Mouse (Mus musculus): ENCODE measurements around the gene Wfdc1.

Wfdc1 gene

DNA sequence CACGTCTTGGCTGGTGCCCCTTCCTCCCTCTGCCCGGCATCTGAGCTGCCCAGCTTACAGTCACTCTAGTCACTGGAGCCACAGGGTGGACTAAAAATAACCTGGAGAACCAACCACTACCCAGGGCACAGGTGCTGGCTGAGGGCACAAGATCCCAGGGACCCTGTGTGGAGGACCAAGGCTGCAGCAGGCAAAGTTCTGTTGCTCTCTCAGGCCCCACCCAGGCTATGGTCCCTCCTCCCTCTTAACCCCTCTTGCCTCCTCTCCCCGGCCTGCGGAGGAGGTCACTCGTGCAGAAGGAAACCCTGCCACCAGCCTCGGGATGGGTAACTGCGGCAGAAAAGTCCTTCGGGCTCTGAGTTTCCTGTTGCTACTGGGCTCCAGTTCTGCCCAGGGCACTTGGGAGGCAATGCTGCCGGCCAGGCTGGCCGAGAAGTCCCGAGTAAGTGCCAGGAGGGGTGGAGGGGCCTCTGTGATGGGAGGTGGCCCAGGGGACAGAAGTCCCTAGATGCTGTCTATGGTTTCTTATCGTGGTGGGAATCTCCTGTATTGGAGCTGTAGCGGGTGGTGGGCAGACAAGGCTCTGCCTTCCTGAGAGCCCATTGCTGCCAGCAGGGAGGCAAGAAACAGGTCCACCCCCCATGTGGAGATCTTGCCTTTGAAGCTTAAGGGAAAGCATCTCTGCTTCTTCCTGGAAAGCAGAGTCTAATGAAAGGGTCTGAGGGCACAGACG lies at the start of gene Wfdc1:
Wfdc1 (plus strand) TSS at position 147 of the 733 bp plus-strand sequence.
- DNase-seq: no peak

DNA sequence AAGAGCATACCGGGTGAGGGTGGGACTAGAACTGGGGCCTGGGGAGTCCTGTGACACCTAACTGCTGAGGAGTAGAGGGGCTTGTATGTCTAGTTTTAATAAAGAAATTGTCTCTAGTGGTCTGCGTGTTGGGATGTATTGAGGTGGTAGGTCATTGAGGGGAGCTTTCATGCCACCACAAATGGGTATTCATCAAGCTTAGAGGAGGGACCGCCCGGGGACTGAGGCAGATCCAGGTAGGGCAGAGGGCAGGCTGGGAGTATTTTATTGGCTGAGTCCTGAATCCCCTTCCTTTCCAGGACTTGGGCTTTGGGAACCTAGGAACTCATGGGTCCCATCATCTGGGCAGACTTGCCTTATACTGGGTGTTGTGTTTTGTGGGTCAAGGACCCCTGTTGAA lies 49.4 kb upstream of the Wfdc1 start:
- DNase-seq: no peak

DNA sequence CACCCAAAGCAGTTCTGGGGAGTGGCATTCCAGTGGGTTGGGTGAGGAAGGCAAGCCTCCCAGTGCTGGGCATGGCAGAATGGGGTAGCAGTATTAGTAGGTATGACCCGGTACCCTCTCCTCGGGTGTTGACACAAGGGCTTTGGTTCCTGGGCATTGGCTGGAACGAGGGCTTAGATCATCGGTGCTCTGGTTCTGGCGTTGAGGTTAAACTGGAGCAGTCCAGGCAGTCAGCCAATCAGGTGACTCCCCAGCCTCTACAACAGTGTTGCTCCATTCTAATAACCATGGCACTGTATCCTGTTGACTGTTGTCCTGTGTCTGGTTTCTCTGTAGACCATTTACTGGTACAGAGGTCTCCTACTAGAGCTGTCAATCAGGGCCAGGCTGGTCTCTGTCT lies 48.6 kb upstream of the Wfdc1 start:
- DNase-seq: no peak

DNA sequence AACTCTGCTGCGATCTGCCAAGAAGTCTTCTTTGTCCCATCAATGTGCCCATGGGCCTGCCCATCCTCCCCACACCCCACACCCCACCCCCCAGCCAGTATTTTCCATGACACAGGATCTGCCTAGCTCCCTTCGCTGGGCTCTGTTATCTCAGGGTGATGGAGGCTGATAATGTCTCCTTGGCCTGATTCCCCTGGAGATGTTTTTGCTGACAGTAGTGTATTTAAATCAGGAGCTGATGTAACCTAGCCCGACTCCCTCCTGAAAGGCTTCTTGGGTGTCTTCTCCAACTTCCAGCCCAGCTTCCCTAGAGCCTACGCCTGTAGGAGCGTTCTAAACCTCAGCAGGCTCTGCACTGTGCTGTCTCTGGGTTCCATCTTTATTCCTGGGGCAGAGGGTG lies 47.3 kb upstream of the Wfdc1 start:
- DNase-seq: no peak

DNA sequence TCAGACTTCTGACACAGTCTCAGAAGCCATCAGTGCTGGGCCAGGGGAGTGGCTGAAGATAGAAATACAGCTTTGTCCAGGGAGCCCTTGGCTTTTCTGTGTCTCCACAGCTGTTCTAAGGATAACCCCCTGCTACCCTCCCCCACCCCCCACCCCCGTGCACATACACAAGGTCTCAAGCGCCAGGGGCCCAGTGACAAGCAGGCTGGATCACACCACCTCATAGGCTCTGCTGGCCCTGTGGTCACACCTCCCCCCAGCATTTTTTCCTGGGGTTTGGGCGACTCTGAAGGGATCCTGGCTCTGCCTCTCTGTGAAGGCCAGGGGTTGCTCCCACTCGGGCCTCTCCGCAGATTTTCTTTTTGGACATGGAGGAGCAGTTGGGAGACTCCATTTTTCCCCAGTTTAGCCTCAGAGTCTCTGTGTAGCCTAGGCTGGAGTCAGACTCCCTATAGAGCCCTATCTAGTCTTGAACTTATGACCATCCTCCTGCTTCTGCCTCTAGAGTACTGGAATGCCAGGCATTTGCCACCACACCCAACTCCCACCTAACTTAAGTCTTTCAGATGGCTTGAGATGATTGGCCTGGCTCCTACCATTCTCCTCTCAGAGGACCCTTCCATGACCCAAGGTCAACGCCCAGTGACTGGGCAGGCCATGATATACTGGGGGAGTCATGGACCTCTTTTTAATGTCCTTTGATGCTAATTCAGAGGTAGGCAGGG lies 45.9 kb upstream of the Wfdc1 start:
- no peak for DNase-seq

DNA sequence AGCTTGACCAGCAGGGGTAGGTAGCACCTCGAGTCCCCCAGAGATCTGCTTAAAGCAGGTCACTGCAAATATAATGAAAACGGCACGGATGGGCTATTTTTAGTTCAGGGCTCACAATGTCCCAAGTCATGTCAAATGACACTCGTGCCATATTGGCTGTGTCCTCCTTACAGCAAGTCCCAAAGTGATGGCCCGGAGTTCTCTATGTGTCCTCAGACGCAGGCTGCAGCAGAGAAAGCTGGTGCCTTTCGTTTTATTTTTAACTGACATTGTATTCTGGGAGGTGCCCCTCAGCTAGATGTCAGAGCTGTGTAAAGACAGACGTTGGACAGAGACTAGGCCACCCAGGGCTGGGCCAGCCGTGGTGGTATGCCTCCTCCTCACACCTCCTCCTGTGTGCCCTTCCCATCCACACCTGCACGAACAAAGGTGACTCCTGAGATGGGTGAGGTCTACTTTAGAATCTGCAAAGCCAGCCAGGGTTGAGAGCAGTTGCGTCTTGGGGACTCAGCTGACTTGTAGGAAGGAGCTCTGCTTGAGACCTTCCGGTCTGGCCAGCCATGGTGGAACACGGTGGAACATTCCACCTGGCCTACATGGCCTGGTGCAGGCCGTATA lies 45.2 kb upstream of the Wfdc1 start:
- no peak for DNase-seq

DNA sequence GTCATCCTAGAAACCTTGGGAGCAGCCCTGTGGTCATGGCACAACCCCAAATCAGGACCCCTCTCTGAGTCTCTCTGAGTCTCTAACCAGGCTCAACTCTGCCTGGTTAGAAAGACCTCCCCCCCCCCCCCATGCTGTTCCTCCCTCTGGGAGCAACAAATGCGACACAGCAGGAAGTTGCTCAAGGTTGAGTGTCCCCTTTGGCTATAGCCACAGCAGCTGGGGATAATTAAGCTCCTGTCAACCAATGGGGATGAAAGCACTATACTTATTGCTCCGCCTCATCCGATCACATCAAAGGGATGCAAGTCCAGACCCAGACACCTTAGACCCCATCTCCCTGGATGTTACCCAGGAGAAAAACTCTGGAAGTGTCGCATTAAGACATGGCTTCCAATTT lies 43.6 kb upstream of the Wfdc1 start:
- no peak for DNase-seq

DNA sequence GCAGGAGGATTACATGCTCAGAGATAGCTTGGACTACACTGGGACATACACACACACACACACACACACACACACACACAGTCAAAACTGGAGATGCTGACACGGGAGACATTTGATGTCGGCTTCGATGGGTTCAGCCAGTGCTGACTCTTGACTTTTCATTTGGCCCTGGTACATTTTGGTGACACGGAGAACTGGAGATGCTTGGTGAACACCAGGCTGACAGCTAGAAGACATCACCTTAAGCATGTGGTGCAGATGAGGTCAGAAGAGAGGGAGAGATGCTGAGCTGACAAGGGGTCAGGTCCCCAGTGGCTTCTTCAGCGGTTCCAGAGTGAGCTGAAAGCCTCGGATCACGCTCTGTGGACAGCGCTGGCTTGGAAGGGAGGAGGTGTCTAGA lies 43.1 kb upstream of the Wfdc1 start:
- no peak for DNase-seq

DNA sequence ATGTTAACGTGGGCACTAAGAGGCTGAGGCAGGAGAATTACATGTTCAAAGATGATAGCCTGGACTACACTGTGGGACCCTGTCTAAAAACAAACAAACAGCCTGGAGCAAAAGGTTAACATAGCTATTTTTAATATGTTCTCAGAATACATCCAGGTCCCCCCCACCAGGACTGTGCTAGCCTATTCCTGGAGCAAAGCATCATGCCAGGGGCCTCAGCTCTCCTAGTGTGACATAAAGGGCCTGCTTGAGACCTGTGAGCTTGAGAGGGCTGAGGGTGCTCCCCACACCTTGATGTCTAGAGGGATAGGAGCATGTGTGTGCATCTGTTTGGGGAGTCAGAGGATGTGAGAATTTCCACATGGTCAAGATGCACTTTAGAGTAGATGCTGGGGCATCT lies 42.4 kb upstream of the Wfdc1 start:
- DNase-seq: no peak

DNA sequence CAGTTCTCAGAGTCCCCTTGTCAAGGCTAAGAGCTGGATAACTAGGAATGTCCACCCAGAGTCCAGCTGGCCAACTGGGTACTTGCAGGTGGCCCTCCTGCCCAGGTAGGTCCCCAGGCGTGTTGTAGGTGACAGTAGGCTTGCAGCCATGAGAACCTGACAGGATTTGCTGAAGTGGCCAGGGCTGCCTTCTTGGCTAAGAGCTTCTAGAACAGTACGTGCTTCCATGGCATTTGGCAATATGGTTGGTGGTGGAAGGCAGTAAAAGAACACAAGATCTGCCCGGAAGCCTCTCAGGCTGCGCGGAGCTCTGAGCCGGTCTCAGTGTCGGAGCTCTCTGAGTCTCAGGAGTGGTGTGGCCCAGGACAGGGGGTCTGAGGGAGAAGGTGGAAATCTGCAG lies 41.2 kb upstream of the Wfdc1 start:
- DNase-seq: no peak

DNA sequence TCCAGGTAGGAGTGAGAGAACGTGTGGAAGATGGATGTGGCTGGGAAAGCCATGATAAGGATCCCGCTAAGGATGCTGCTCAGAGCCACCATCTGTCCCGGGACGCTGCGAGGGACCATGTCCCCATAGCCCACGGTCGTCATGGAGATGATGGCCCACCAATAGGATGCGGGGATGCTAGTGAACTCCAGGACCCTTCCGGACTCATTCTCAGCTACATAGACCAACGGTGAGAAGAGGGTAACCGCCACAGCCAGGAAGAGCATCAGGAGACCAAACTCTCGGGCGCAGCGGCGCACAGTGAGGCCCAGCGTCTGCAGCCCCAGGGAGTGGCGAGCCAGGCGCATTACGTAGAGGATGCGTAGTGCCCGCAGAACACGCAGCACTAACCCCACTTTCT lies 40.4 kb upstream of the Wfdc1 start:
- no peak for DNase-seq

DNA sequence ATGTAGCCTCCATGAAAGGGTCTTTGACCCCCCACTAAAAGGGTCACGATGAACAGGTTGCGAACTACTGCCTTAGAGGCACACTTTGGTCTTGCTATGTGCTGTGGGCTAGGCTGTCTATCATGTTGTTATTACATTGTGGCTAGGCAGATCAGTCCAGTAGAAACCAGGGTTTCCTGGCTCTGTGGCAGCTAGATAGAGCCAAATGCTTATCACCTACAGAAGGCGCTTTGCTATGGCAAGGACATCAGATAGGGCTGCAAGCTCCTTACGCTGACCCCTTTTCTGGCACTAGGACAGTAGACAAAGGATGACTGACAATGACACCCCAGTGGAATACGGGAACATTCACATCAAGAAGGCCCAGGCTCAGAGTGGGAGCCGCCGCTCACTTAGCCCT lies 39.0 kb upstream of the Wfdc1 start:
- no peak for DNase-seq

DNA sequence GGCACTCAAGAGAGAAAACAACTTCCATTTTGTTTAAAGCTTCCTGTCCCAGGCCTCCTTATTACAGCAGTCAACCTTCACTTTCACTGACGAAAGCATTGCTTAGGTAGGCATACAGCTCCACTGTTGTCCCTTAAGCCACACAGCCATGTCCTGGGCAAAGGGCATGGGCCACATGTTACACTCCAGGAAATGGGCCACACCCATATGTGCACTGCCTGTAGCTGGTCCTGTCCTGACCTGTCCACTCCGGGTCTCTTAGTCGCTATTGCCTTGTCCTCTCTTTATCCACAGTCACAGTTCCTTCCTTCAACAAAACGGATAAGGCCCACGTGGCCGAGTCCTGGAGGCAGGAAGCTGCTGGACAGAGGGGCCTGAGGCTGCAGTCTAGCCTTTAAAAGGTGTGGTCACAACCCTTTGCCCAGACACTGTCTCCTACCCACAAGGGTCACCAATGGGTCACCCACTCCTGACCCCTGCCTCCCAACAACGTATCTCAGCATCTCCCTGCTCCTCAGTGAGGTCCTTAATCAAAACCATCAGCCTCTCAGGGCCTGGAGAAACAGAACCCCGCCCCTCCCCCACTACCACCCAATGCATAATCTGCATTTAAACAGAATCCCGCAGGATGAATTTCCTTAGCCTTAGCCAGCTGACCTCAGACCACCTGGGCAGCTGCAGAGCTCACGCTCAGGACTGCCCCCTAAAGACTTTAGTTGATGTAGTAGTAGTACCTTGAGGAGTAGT lies 38.4 kb upstream of the Wfdc1 start:
- no peak for DNase-seq

DNA sequence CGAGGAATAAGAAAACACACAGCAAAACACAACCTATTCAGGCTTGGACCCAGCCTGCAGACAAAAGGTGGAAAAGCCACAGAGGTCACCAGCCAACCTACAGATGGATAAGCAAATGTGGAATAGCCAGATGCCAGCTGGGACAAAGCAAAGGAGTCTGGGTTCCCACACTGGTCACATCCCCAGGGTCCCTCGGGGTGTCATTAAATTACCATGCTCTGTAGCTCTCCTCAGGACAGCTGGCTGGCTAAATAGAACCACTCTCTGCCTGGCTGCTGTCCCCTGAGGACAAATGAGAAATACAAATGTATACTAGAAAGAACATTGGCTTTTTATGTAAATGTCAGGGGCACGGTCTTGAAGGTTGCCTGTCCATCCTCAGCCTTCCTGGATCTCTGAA lies 35.3 kb upstream of the Wfdc1 start:
- DNase-seq: no peak

DNA sequence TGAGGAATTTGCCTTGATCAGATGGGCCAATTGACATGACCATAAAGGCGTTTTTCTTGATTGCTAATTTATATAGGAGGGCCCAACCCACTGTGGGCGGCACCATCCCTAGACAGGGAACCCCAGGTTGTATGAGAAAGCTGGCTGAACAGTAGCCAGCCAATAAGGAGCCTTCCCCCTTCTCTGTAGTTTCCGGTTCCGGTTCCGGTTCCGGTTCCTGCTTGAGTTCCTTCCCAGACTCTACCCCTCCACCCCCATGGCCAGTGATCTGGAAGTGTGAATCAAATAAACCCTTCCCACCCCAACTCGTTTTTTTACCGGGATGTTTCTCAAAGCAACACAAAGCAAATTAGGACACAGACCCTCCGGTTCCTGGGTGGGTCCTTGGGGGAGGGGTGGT lies 33.9 kb upstream of the Wfdc1 start:
- DNase-seq: no peak

DNA sequence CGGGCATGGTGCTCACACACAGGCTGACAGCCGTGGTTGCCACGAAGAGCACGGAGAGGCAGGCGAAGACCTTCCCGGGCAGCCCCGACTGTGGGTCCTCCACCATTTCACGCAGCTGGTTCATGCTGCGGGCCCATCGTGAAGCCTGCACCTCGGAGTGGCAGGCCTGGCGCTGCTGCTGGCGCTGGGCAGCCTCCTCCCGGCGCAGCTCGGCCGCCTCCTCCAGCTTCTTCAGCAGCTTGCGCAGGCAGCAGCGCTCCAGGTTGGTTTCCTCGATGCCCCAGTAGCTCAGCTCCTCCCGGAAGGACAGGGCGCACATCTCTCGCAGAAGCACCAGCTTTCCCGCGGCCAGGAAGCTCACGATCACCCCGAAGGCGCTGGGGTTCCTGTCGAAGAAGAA lies 33.3 kb upstream of the Wfdc1 start:
- DNase-seq: no peak

DNA sequence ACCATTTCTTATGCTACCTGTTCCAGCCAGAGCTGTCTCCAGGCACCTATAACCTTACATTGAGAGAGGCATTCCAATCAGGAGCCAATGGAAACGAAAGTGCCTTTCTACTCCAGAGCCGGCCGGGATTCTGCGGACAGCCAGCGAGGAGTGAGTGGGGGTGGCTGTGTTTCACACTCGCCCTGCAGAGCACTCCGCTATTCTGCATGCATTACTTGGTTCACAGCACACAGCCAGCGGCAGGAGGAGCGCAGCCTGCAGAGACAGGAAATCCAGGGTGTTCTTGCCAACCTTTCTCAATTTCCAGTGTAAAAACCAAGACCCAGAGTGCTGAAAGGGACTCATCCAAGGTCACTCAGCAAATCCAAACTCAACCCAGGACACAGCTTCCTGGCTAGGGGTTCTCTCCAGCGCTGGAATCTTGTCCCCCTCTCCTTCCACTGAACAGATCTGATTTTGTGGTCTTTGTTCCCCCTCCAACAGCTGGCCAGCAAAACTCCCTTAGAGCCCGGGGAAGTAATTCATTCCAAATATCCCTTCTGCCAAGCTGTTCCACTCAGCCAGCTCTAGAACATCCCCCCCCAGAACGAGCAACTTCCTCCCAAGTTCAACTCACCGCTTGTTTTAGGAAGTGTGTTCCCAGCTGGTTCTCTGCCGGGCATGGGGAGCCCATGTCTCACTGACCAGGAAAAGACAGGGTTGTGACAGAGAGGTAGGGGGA lies 31.4 kb upstream of the Wfdc1 start:
- peak; percentile 10 to 16 for DNase-seq

DNA sequence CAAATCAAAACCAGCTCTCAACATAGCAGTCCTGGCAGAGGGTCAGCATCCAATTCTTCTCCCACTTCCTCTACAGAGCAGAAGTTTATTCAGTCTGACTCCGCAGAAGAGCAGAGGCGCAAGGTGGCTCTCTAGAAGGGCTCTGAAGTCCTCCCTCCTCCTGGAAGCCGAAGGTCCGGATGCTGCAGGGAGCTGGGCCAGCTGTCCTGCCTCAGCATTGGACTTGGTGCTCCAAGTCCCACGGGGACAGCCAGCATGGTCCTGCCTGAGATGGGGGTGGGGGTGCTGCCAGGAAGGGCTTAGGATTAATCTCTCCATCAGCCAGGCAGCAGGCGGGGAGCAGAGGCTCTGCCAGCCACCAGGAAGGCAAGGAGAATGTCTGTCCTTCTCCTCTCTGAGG lies 30.8 kb upstream of the Wfdc1 start, which contains the start of gene Kcng4:
Kcng4 (minus strand) TSS at position 303 of the 400 bp plus-strand sequence.
- peak in 1 of 2 experiments; percentile 7 for DNase-seq

DNA sequence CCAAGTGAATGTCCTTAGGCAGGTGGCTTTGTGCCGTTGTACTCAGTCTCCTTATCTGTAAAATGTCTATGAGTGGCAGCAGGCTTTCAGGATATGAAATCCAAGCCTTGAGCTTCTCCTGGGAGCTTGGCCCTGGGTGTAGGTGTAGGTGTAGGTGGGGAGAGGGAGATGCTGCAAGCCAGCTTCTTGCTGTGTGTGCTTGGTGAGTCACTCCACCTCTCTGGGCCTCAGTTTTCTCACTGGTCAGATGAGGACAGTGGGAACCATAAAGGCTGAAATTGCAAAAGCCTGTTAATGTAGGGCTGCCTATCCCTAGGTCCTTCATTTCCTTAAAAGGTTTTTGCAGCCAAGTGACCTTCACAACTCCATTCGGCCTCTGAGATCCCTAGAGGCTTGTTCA lies 30.2 kb upstream of the Wfdc1 start:
- no peak for DNase-seq

DNA sequence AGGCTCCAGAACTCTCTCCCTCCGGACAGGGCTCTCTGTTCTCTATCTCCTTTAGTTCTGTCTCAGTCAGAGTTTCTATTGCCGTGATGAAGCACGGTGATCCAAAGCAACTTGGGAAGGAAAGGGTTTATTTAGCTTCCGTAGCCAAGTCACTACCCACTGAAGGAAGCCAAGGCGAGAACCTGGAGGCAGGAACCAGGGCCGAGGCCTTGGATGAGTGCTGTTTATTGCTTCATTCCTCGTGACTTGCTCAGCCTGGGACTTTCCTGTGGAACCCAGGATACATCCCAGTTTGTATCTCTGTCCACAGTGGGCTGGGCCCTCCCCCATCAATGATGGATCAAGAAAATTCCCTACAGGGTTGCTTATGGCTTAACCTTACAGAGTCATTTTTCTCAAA lies 29.4 kb upstream of the Wfdc1 start:
- no peak for DNase-seq

DNA sequence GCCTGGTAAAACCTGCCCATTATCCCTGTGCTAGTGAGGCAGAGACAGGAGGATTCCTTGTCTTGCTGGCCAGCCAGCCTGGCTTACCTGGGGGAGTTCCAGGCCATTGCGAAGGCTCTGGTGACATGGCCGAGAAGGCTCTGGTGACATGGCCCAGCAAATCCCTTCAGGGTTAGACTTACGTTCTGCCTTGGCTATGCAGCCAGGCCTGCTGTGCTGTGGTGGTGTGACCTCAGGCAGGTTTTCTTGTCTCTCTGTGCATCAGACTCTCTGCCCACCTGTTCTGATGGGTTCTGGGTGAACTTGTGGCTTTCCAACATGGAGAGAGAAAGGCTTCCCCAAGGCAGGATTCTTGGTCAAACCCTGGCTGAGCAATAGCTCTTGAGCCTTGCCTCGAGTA lies 28.8 kb upstream of the Wfdc1 start:
- no peak for DNase-seq

DNA sequence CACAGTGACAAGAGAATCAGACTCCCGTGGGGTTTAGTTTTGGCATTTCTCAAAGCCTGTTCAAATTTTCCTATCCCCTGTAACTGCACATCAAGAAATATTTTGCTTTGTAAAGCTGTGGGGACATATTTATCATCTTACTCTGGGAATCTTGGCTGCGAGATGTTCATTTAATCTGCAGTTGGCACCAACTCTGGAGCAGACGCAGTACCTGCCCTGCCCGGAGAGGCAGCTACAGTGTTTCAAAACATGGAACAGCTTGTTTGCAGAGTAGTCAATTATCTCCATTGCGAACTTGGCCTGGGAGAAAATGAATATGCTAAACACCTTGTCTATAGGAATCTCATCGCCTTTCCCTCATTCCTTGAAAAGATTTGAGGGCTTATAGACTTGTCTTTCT lies 27.9 kb upstream of the Wfdc1 start:
- DNase-seq: no peak

DNA sequence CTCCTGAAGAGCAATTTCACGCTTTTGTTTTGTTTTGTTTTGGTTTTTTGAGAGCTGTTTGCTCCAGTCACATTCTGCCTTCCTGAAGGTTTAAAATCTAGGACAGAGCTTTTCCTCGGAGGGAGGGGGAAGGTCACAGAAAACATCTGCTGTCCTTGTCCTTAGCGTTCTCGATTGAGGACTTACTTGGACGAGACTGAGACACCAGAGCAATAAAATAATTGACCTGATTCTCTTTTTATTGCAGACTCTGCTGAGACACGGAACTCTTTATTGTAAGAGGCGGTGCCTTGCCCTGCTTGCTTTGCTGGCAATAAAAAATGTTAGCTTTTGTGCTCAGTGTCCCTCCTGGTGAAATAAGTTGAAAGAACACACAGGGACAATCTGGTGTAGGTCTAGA lies 26.4 kb upstream of the Wfdc1 start:
- DNase-seq: no peak

Data from kidney, adult 8-10 months (tissue).